Mouse (Mus musculus): ENCODE results near the gene Wwox. TPM values are rescaled to one million over a fixed set of nuclear protein-coding genes. Genes with fewer than 3 reads are reported as not detected.

Wwox gene
- total RNA-seq (2021), result 10 to 100 TPM in 1 of 2 experiments, 1 to 10 TPM in 1; 8.7 to 10.3 TPM
- long read RNA-seq, experiment 1, partial matches to known transcripts, result 1 of 7 reads
- long read RNA-seq, experiment 1, other reads (novel, unspliced or antisense), result 6 of 7 reads
- long read RNA-seq, experiment 2, partial matches to known transcripts, result 0 of 5 reads
- long read RNA-seq, experiment 2, other reads (novel, unspliced or antisense), result 4 of 5 reads

DNA sequence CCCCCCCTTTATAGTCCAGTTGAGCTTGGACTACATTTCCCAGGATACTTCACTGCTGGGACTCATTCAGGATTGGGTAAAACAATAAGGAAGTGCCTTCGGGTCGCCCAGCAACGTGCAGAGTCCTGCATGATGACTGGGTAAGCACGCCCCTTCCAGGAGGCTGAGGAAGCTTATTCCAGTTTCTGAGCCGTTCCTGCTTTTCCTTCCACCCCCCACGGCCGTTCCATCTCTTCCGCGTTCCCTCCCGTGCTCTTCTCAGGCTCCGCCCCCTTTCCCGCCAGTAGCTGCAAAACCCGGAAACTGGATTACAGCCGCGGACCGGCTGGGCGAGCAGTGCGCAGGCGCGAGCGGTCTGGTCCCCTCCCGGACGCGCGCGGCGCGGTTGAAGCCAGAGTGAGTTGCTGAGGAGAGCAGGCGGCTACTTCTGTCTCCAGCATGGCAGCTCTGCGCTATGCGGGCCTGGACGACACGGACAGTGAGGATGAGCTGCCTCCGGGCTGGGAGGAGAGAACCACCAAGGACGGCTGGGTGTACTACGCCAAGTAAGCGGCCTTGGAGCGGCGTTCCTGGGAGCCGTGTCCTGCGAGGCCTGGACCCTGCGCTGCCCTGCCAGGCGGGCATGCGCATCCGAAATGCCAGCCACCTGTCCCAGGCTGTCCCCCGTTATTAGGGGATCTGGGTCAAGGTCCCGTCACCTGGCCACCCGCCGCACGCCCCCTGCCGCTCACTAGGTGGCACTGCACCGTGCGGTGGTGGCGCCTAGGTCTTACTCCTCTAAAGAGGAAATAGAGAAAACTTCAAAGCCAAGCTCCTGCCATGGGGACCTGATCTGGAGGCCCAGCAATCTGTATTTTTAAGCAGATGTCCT, at the start of gene Wwox:
TSS of gene Wwox (plus strand) at position 322 of the 871 bp plus-strand sequence.
- peak; percentile 99 for DNase-seq

GRCm38 (mm10) chr8:114390465-114391254, 48.8 kb upstream of the Wwox start:
- no peak for DNase-seq

DNA sequence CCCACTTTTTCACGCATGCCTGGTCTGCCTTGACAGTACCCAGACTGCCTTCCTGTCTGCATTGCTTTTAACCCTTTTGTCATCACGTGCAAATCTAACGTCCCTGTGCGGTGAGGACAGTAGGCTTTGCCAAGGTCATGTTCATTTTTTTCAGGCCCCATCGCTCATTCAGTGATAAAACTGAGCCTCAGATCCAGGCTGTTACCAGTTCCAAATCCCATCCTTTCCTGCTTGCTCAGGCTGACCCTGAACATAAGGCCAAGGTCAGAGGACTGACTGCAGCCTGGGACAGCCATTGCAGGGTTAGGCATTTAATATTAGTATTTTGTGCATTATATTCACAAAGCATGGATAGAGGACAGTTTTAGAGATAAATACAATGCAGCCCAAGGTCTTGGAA, 41.1 kb upstream of the Wwox start:
- no peak for DNase-seq

DNA sequence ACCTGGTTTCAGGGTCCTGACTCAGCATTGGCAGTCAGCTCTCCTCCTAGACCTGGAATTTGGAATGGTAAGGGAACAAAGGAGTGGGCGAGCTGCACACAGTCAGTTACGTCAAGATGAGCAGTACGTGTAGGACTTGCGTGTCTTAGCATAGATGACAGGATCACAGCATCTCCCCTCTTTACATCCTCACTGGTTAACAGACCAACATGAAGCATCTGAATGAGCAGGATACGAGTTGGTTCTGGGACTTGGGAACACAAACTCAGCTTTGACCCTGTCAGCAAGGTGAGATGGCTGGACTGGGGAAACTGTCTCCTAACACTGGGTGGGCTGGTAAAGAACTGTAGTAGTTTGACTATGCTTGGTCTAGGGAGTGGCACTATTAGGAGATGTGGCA, 40.2 kb upstream of the Wwox start:
- DNase-seq, result no peak

- DNase-seq, result no peak
Measured at GRCm38 (mm10) chr8:114401679-114402078, 37.8 kb upstream of the Wwox start.

- no peak for DNase-seq
Measured at GRCm38 (mm10) chr8:114411421-114411820, 28.0 kb upstream of the Wwox start.

- DNase-seq, result no peak
Measured at GRCm38 (mm10) chr8:114417786-114418185, 21.7 kb upstream of the Wwox start, which contains the start of gene Clec3a. TSS of gene Clec3a (plus strand) at chr8:114418086.

GRCm38 (mm10) chr8:114418486-114418885, 21.0 kb upstream of the Wwox start:
- DNase-seq, result no peak

DNA sequence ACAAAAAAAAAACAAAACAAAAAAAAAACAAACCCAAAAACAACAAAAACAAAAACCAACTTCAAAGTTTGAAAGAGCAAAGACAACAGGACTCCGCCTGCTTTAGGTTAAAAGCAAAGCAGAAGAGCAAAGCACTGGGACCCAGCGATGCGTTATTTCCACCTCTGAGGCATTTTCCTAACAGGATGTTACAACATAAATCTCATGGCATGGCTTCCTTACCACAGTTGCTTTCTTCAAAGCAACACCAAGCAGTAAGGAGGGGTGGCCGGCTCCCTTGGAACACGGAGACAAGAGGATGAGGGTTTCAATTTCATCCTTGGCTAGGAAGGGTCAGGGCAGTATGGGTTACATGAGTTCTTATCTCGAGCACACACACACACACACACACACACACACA, 20.6 kb upstream of the Wwox start:
- DNase-seq, result no peak

DNA sequence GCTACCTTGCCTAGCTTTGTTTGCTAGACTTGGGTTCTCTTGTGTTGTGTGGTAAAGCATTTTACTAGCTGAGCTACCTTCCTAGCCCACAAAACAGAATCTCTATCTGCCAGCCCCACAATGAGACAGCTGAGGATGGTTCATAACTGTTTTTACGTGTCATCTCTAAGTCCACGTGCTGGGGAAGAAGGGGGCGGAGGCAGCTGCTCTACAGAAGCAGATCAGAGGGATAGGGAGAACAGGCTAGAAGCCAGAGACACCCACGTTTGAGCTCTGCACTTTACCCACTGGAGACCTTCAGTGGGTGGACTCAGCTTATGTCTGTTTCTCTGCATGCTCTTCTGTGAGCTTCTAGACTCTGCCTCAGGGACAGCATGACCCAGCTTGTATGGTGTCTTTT, 17.9 kb upstream of the Wwox start:
- no peak for DNase-seq

DNA sequence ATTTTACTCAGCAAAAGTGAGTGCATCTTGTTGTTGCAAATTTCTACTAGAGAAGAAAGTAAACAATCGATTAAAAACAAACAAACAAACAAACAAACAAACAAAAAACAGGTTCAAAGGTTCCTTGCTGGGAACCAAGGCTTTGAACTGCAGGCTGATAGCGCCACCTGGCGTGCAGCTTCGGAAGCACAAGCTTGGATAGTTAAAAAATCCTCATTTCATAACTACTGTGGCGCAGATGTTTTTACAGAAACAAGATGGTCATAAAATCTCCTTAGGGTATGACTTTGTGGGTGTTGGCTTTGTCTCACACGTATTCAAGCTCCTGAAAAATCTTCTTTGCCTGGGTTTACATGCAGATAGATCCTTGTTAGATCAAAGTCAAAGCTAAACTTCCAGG, 1.2 kb upstream of the Wwox start:
- DNase-seq, result peak; percentile 70

DNA sequence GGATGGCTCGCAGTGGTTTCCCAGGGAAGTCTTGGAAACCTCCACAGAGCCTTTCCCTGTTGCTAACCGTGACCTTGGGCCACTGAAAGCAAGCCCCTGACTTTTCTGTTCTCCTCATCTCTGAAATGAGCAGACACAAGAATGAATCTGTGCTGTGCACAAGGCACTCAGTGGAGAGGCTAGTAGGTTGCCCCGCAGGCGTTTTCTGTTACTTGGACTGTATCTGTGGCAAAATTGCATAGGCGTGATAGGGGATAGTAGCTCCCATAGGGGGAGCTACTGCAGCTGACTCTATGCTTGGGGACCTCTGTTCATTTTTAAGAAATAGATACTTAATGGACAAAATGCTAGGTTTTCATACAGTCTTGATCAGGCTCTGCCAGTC, 742 bp downstream of the Wwox start:
- DNase-seq, result no peak

DNA sequence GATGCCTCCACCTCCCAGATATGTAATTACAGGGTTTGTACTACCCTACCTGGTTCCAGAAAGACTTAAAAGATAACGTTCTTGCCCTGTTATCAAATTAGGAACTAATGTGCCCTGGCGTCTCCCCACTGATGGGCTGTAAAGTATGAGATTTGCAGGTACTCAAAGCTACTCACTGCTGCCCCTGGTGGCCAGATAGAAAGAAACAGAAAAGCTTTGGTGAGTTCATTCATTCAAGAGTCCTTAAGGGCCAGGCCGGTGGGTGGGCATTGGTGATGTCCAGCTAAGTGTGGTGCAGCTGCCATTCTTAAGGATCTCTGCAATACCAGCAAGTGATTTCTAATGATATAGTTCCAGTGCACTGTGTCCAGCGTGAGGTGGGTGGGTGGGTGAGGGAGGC, 2.2 kb downstream of the Wwox start:
- DNase-seq, result no peak

- DNase-seq, result no peak
Measured at GRCm38 (mm10) chr8:114446884-114447283, 7.4 kb downstream of the Wwox start.

GRCm38 (mm10) chr8:114452278-114452677, 12.8 kb downstream of the Wwox start:
- no peak for DNase-seq

DNA sequence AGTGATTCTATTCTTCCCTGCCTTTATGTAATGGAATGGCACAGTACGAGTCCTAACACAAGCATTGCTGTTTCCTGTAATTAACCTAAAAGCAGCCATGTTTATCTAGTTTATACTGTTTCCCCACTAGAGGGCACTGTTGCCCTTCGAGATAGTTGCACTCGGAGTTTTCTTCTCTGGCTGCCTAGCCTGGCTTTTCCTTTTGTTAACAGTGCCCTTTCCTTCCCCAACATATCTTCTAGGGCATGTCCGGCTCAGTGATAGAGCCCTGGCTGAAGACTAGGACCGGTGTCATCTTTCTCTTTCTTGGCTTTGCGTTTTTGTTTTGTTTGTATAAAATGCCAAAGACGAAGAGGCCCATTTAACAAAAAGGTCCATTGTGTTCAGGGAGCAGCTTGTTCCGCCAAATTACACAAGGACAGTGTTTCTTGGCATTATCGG, 13.3 kb downstream of the Wwox start:
- peak; percentile 54 for DNase-seq

DNA sequence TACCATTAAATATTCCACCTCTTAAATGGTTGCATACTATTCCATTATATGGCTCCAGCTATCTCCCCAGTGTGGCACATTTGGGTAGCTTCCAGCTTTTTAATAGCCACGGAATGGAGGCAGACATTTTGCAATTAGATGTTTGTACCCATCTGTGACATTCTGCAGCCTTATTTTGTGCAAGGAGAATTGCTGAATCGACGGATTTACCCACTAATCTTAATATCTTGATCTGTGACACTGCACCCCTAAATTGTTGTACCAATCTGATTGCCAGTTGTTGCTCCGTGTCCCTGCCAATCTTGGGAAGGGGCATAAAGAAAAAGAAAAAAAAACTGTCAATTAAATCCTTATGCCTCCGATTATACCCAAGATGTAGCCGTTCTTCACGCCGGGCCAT, 15.8 kb downstream of the Wwox start:
- DNase-seq, result no peak

DNA sequence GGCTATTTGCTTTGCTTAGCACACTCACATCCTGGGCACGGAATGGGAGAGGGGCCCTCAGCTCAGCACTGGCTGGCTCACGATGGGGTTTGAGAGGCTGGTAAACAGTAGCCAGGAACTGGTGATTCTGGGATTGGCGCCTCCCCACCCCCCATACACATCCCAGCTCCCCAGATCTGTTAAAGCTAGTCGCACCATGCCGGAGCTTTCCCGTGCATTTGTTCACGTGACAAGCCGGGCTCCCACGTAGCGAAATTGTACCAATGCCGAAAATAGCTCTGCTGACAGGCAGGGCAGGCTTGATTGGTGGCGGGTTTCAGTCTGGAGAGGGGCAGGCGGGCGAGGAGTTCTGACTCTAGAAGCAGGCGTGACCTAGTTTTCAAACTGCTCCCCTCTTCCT, 16.5 kb downstream of the Wwox start:
- DNase-seq, result no peak

DNA sequence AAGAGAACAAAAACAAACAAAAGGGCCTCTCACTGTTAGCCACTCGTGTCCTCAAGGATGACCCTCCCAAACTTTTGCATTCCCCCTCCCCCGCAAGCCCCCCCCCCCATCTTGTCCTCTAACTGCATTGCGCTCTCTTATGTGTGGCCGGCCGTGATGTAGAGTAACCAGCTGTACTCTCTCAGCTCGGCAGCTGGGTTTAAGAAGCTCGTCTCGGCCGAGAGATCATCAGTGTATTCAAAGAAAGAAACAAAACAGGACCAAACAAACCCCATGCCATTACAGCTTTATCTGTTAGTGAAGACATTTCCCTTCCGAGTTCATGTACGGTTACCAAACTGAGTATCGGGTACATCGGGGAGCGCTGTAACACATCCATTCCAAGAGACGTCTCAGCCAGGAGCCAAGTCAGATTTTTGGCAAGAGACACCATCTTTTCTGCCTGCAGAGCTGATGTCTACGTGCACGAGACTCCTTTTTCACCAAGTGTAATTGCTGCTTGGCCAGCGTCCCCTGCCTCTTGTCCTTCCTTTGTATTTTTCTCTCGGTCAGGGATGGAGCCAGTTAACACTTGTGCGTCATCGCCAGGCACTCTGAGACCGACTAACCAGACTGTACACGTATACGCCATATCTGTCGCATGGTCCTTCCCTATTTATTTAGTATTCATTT, 18.8 kb downstream of the Wwox start:
- peak; percentile 19 for DNase-seq

GRCm38 (mm10) chr8:114460600-114460999, 21.1 kb downstream of the Wwox start:
- DNase-seq, result no peak

DNA sequence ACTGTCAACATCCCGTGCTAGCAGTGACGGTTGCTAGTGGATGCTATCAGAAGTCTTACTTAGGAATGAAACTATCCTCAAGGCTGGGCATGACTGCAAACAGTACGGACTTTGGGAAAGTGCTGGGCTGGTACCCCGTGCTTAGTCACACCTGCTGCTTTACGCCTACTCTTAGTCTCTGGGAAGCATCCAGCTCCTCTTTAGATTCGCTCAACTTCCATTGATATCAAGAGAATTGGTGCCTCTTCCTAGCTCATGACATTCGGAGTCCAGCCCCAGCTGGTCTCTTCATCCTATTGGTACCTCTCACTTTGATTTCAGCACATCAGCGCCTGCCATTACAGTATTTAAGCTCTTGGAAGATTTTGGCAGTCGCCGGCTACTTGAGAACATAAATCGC, 23.1 kb downstream of the Wwox start:
- DNase-seq, result no peak

- DNase-seq, result no peak
Measured at GRCm38 (mm10) chr8:114463305-114463704, 23.9 kb downstream of the Wwox start.
